Mouse (Mus musculus): ENCODE results near the gene Ctsf.

GRCm38 (mm10) chr19:4889791-4890190 is 34.9 kb downstream of the Ctsf start:
- TF ChIP-seq CTCF (IDR thresholded peaks at IDR 0.05; ENCODE audit: extremely low read depth, insufficient read length, insufficient replicate concordance, low read depth, low read length) (no peak), POLR2A (IDR thresholded peaks at IDR 0.05; ENCODE audit: low read depth, low read length) (no peak)
